Mouse (Mus musculus): ENCODE data around the gene Gcgr.

DNA sequence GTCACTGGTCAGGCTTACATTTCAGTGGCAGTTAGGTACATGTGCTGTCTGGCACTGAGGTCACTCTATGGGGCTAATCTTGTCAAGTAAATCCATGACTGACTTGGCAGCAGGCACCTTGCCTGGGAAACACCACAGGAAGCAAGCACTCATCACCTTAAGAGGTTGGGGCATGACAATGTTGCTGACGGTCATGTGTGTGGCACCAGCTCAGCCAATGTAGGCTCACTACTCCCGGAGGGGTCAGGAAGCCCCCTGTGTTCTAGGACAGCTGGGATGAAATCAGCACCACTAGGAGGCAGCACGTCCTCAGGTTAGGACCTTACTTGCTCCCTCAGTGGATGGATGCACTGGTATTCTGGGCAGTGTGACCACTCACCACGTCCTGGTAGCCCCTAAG, 11.4 kb downstream of the Gcgr start:
- TF ChIP-seq EP300 (IDR thresholded peaks at IDR 0.05; ENCODE audit: insufficient read depth, low read depth, low read length) (peak; percentile 91), CTCF (IDR thresholded peaks at IDR 0.05) (peak; percentile 73)

Data from heart, adult 2 months (tissue).